9 mouse cellular contexts compared by ENCODE assay signal in genomic region chr2:165160466-165160865, GRCm38 (mm10).
A peak's percentile ranks its signal among the peaks of the same experiment; 100 is the strongest.
DNase-seq lines count a peak whose midpoint lies in the region; ATAC-seq lines count a peak whose summit lies in the region.
"Had no signal": no experiment of that assay in that cellular context is flagged by ENCODE, and none has a peak within 500 bp of the region (broad histone marks: within the 10 kb centered on the region; RNA-seq: fewer than 3 reads in every experiment).

No protein-coding gene starts in this region.

- WGBS in midbrain, embryonic 11.5 days: 13% methylated on average over 5 of the region's 5 CpGs
- WGBS in midbrain, embryonic 15.5 days: 37% methylated on average over 5 of the region's 5 CpGs

- H3K4me3 ChIP-seq in midbrain, embryonic 11.5 days (ENCODE audit: low read depth, low read length): no peak overlapping the region
- no peak overlapping the region for H3K4me3 ChIP-seq in midbrain, embryonic 15.5 days
- H3K4me3 ChIP-seq: megakaryocyte, embryonic 14.5 days had no signal

- H3K27me3 ChIP-seq in midbrain, embryonic 11.5 days (ENCODE audit: control insufficient read depth, insufficient read depth, low read length): no peaks in the 10 kb centered on the region
- H3K27me3 ChIP-seq in midbrain, embryonic 15.5 days (replicated peaks): no peaks in the 10 kb centered on the region

- no peaks in the 10 kb centered on the region for H3K9me3 ChIP-seq in midbrain, embryonic 11.5 days (ENCODE audit: control insufficient read depth, low read length)
- no peaks in the 10 kb centered on the region for H3K9me3 ChIP-seq in midbrain, embryonic 15.5 days
- H3K9me3 ChIP-seq: megakaryocyte, embryonic 14.5 days had no signal

- peaks cover 5% of the 10 kb centered on the region; the same call in 1 of the 2 replicates for H3K4me1 ChIP-seq in midbrain, embryonic 11.5 days (ENCODE audit: control insufficient read depth, insufficient read depth, low read length)
- H3K4me1 ChIP-seq in midbrain, embryonic 15.5 days: peaks cover 37% of the 10 kb centered on the region
- H3K4me1 ChIP-seq: megakaryocyte, embryonic 14.5 days had no signal

- peak; percentile 94 for DNase-seq in midbrain, embryonic 11.5 days (ENCODE audit: low spot score, missing footprints)
- peak; percentile 82 for DNase-seq in adrenal gland, postnatal 10 days
- peak; percentile 77 for DNase-seq in forelimb bud, embryonic 11.5 days (ENCODE audit: low read depth, low spot score)
- DNase-seq in skeletal muscle tissue, adult 2 months (ENCODE audit: low read depth, low spot score): peak; percentile 7
- DNase-seq in spleen, adult 12 weeks (ENCODE audit: low spot score): no peak
- no peak for DNase-seq in layer of hippocampus, adult 8-10 months (ENCODE audit: low spot score in 2 of 2)
- DNase-seq: cerebellum, adult 11 months had no signal

- no peak overlapping the region for H3K27ac ChIP-seq in midbrain, embryonic 11.5 days (ENCODE audit: low read depth, low read length)
- no peak overlapping the region for H3K27ac ChIP-seq in midbrain, embryonic 15.5 days

- H3K36me3 ChIP-seq in midbrain, embryonic 11.5 days (ENCODE audit: control insufficient read depth, insufficient read depth, low read length): no peaks in the 10 kb centered on the region
- no peaks in the 10 kb centered on the region for H3K36me3 ChIP-seq in midbrain, embryonic 15.5 days (replicated peaks)

- no peak overlapping the region for H3K4me2 ChIP-seq in midbrain, embryonic 11.5 days
- no peak overlapping the region for H3K4me2 ChIP-seq in midbrain, embryonic 15.5 days

- ATAC-seq in midbrain, embryonic 11.5 days (ENCODE audit: low FRiP score): no peak
- ATAC-seq in midbrain, embryonic 15.5 days (replicated peaks): no peak

- H3K9ac ChIP-seq in midbrain, embryonic 11.5 days (ENCODE audit: low read length): no peak overlapping the region
- no peak overlapping the region for H3K9ac ChIP-seq in midbrain, embryonic 15.5 days

Comparison
In these comparisons a context has a peak if more than half of its experiments do, and no peak if none do; other contexts are left out.
1. DNase-seq: peak in midbrain, embryonic 11.5 days (single experiment), adrenal gland, postnatal 10 days (single experiment), forelimb bud, embryonic 11.5 days (single experiment) and skeletal muscle tissue, adult 2 months (single experiment); none in spleen, adult 12 weeks (single experiment) and layer of hippocampus, adult 8-10 months (0 of 2).